Mouse (Mus musculus) limb, embryonic 14.5 days (tissue): ENCODE results near the gene Mylk. TPM values are rescaled to one million over a fixed set of nuclear protein-coding genes. Genes with fewer than 3 reads are reported as not detected.

Experiments
- ATAC-seq: fragments of 200-750 bp; cut with Nextera tagmentation; 2 replicates; pipeline ENCODE4 v1.8.0; 2017; ENCODE audit warnings: low read depth, moderate number of reproducible peaks, moderate TSS enrichment; ENCODE audit not compliant: low FRiP score
- DNase-seq: peaks from one replicate; pipeline ENCODE4 v3.0.0-alpha.2; 2015; ENCODE audit warnings: low spot score
- H3K27ac ChIP-seq: fragments of 300-500 bp; sonication (generic); replicated peaks from 2 replicates; pipeline ENCODE4 v1.5.1; 2014; ENCODE audit warnings: low read depth, mild to moderate bottlenecking, low read length, moderate library complexity, mixed read lengths
- H3K27me3 ChIP-seq: fragments of 300-500 bp; sonication (generic); 2 replicates; pipeline ENCODE4 v1.6.1; 2014; ENCODE audit warnings: low read length, mixed read lengths; ENCODE audit not compliant: control insufficient read depth, insufficient read depth
- H3K36me3 ChIP-seq: fragments of 300-500 bp; sonication (generic); 2 replicates; pipeline ENCODE4 v1.6.1; 2014; ENCODE audit warnings: mild to moderate bottlenecking, low read length, moderate library complexity, mixed read lengths; ENCODE audit not compliant: control insufficient read depth, insufficient read depth
- H3K4me1 ChIP-seq: fragments of 300-500 bp; sonication (generic); 2 replicates; pipeline ENCODE4 v1.6.1; 2014; ENCODE audit warnings: antibody characterized with exemption, low read length, mixed read lengths; ENCODE audit not compliant: control insufficient read depth, insufficient read depth
- H3K4me2 ChIP-seq: fragments of 300-500 bp; sonication (generic); replicated peaks from 2 replicates; pipeline ENCODE4 v1.6.1; 2014; ENCODE audit warnings: low read depth, mild to moderate bottlenecking, low read length, moderate library complexity; ENCODE audit not compliant: severe bottlenecking
- H3K4me3 ChIP-seq: fragments of 300-500 bp; sonication (generic); replicated peaks from 2 replicates; pipeline ENCODE4 v1.5.1; 2014; ENCODE audit warnings: low read length
- H3K9ac ChIP-seq: fragments of 300-500 bp; sonication (generic); 2 replicates; pipeline ENCODE4 v1.6.1; 2014; ENCODE audit warnings: mild to moderate bottlenecking, low read depth, low read length, moderate library complexity; ENCODE audit not compliant: severe bottlenecking
- H3K9me3 ChIP-seq: fragments of 300-500 bp; sonication (generic); 2 replicates; pipeline ENCODE4 v1.6.1; 2016; ENCODE audit warnings: low read length; ENCODE audit not compliant: control insufficient read depth
- POLR2A ChIP-seq: fragments of 200-500 bp; IDR thresholded peaks from 2 replicates; pipeline ENCODE4 v1.8.0; 2012; ENCODE audit warnings: inconsistent platforms, mild to moderate bottlenecking, moderate library complexity, borderline replicate concordance; ENCODE audit not compliant: insufficient read depth, insufficient read length; ENCODE audit errors: extremely low read depth
- WGBS: fragments of 180-500 bp; shearing (Covaris S2); extraction: QIAGEN DNeasy Blood & Tissue Kit; methylation state at CpG from one replicate; pipeline ENCODE4 v1.1.7; 2014; 5-methylcytosine and 5-hydroxymethylcytosine counted together
- polyA plus RNA-seq, 2 experiments: library from polyadenylated mRNA; depleted of rRNA in 1 of 2; stranded (reverse) in 1 of 2; unstranded in 1 of 2; fragments of >200 nt; fragmentation: Nextera tagmentation in 1 of 2; extraction: Ambion mirVana in 1 of 2; gene quantifications; 2 replicates each; pipeline versions ENCODE4 v1.2.1 to v1.2.3; 2012 to 2014

The Mylk gene
- polyA plus RNA-seq, 2 experiments = 14.9 to 17.0 TPM

- Histone ChIP-seq H3K27me3 (no peaks in the 10 kb centered on the region), H3K4me1 (0 out of 2 replicates have a peak, but pooled peaks cover 4% of the 10 kb centered on the region), H3K36me3 (no peaks in the 10 kb centered on the region), H3K4me3 (no peak overlapping the region), H3K9ac (no peak overlapping the region), H3K4me2 (no peak overlapping the region), H3K27ac (no peak overlapping the region), H3K9me3 (no peaks in the 10 kb centered on the region)
- DNase-seq = no peak
- no peak for TF ChIP-seq POLR2A
- 65% methylated on average over 5 of the region's 5 CpGs for WGBS
- no peak for ATAC-seq
Observed at GRCm38 (mm10) chr16:34758205-34758604, 13.2 kb downstream of the Mylk start.

- Histone ChIP-seq H3K4me1 (no peaks in the 10 kb centered on the region), H3K4me2 (no peak overlapping the region), H3K27me3 (no peaks in the 10 kb centered on the region), H3K9me3 (no peaks in the 10 kb centered on the region; the same call in 1 of the 2 replicates), H3K27ac (no peak overlapping the region), H3K36me3 (no peaks in the 10 kb centered on the region), H3K9ac (no peak overlapping the region), H3K4me3 (no peak overlapping the region)
- no peak for ATAC-seq
- WGBS = 87% methylated on average over 9 of the region's 9 CpGs
- DNase-seq = no peak
- no peak for TF ChIP-seq POLR2A
Observed at GRCm38 (mm10) chr16:34763959-34764591, 19.1 kb downstream of the Mylk start.

GRCm38 (mm10) chr16:34765666-34766065 lies 20.7 kb downstream of the Mylk start:
- H3K27me3 ChIP-seq = no peaks in the 10 kb centered on the region
- no peak overlapping the region for H3K4me3 ChIP-seq
- no peak for ATAC-seq
- no peak overlapping the region for H3K27ac ChIP-seq
- H3K4me2 ChIP-seq = no peak overlapping the region
- DNase-seq = no peak
- no peak for TF ChIP-seq POLR2A
- 76% methylated on average over 1 of the region's 1 CpGs for WGBS
- H3K36me3 ChIP-seq = no peaks in the 10 kb centered on the region
- H3K9ac ChIP-seq = no peak overlapping the region
- H3K9me3 ChIP-seq = no peaks in the 10 kb centered on the region; the same call in 1 of the 2 replicates
- H3K4me1 ChIP-seq = no peaks in the 10 kb centered on the region

GRCm38 (mm10) chr16:34766193-34766592 lies 21.2 kb downstream of the Mylk start:
- H3K4me2 ChIP-seq = no peak overlapping the region

GRCm38 (mm10) chr16:34767443-34767842 lies 22.4 kb downstream of the Mylk start:
- H3K4me3 ChIP-seq = no peak overlapping the region
- DNase-seq (no peak), ATAC-seq (no peak)
- no peaks in the 10 kb centered on the region for H3K4me1 ChIP-seq
- H3K27ac ChIP-seq = no peak overlapping the region
- H3K36me3 ChIP-seq = no peaks in the 10 kb centered on the region
- H3K9ac ChIP-seq = no peak overlapping the region
- H3K4me2 ChIP-seq = no peak overlapping the region
- TF ChIP-seq POLR2A = no peak
- H3K9me3 ChIP-seq = no peaks in the 10 kb centered on the region; the same call in 1 of the 2 replicates
- 83% methylated on average over 2 of the region's 2 CpGs for WGBS
- no peaks in the 10 kb centered on the region for H3K27me3 ChIP-seq

More at GRCm38 (mm10) chr16:34766193-34766592, 21.2 kb downstream of the Mylk start:
- no peak overlapping the region for H3K27ac ChIP-seq
- ATAC-seq (no peak), DNase-seq (no peak)
- H3K36me3 ChIP-seq = no peaks in the 10 kb centered on the region
- H3K9me3 ChIP-seq = no peaks in the 10 kb centered on the region; the same call in 1 of the 2 replicates
- H3K4me3 ChIP-seq = no peak overlapping the region
- H3K9ac ChIP-seq = no peak overlapping the region
- no peak for TF ChIP-seq POLR2A
- H3K27me3 ChIP-seq = no peaks in the 10 kb centered on the region
- no peaks in the 10 kb centered on the region for H3K4me1 ChIP-seq
- 91% methylated on average over 1 of the region's 1 CpGs for WGBS
